Mouse (Mus musculus) embryonic facial prominence, embryonic 12.5 days (tissue): ENCODE data around the gene Sez6l. TPM values are rescaled to one million over a fixed set of nuclear protein-coding genes. Genes with fewer than 3 reads are reported as not detected.
"Not testable (repeated sequence)": the region's sequence is repeated elsewhere in the genome, so short reads cannot be mapped to it uniquely, and the experiment has no call there.

ENCODE experiments used
- ATAC-seq: fragments of 200-750 bp; cut with Nextera tagmentation; 2 replicates; pipeline ENCODE4 v1.8.0; 2017; ENCODE audit not compliant: insufficient number of reproducible peaks, insufficient read depth, low FRiP score, low TSS enrichment
- H3K27ac ChIP-seq: fragments of 300-500 bp; sonication (generic); 2 replicates; pipeline ENCODE4 v1.5.1; 2016; ENCODE audit warnings: mild to moderate bottlenecking
- H3K27me3 ChIP-seq: fragments of 300-500 bp; sonication (generic); 2 replicates; pipeline ENCODE4 v1.6.1; 2016; ENCODE audit warnings: mild to moderate bottlenecking, moderate library complexity
- H3K36me3 ChIP-seq: fragments of 300-500 bp; sonication (generic); 2 replicates; pipeline ENCODE4 v1.6.1; 2016; ENCODE audit warnings: mild to moderate bottlenecking
- H3K4me1 ChIP-seq: fragments of 300-500 bp; sonication (generic); 2 replicates; pipeline ENCODE4 v1.6.1; 2016
- H3K4me2 ChIP-seq: fragments of 300-500 bp; sonication (generic); replicated peaks from 2 replicates; pipeline ENCODE4 v1.6.1; 2016; ENCODE audit warnings: mild to moderate bottlenecking, moderate library complexity
- H3K4me3 ChIP-seq: fragments of 300-500 bp; sonication (generic); 2 replicates; pipeline ENCODE4 v1.5.1; 2016; ENCODE audit warnings: mild to moderate bottlenecking
- H3K9ac ChIP-seq: fragments of 300-500 bp; sonication (generic); 2 replicates; pipeline ENCODE4 v1.6.1; 2016; ENCODE audit warnings: mild to moderate bottlenecking, moderate library complexity
- H3K9me3 ChIP-seq: fragments of 300-500 bp; sonication (generic); 2 replicates; pipeline ENCODE4 v1.6.1; 2016; ENCODE audit warnings: mild to moderate bottlenecking, moderate library complexity
- WGBS: fragments of 180-500 bp; shearing (Covaris S2); methylation state at CpG from one replicate; pipeline ENCODE4 v1.1.7; 2016; 5-methylcytosine and 5-hydroxymethylcytosine counted together
- polyA plus RNA-seq: library from polyadenylated mRNA; unstranded; fragments of >200 nt; fragmentation: Nextera tagmentation; extraction: Ambion mirVana; gene quantifications from 2 replicates; pipeline ENCODE4 v1.2.1, GENCODE M21; 2016

The Sez6l gene
- polyA plus RNA-seq, 1 experiment from 2014 or later: 0.77 TPM

- Histone ChIP-seq H3K27me3 (0 out of 2 replicates have a peak, but pooled peaks cover 5% of the 10 kb centered on the region), H3K36me3 (no peaks in the 10 kb centered on the region), H3K4me2 (no peak within 1 kb of the TSS), H3K9me3 (no peaks in the 10 kb centered on the region), H3K27ac (no peak within 1 kb of the TSS), H3K9ac (no peak within 1 kb of the TSS), H3K4me3 (no peak within 1 kb of the TSS), H3K4me1 (no peaks in the 10 kb centered on the region)
- whole genome bisulfite sequencing: 73% methylated on average over 16 of the region's 18 CpGs
- ATAC-seq: no peak
Observed at GRCm38 (mm10) chr5:112448747-112449440, 128.1 kb downstream of the Sez6l start, which contains the start of gene Gm6588. Gene Gm6588, plus strand, starts transcription at chr5:112449426.

DNA sequence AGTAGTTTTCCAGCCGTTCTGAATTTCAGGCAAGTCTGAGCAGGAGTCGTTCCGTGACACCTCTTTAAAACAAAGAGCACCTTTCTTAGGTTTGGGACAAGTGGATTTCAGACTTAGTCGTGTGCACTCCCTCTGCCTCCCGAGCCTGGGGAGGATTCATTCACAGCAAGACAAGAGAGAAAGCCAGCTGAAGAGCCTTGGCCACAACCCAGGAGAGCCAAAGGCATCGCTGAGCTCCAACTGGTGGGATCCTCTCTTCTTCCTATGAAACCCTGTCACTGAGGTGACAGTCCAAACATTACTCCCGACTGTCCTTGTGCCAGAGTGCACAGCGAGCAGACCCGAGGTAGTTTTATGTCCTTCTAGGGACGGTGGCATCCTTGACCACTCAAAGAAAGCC, 138.4 kb downstream of the Sez6l start:
- Histone ChIP-seq H3K27ac (no peak overlapping the region), H3K27me3 (peaks cover 10% of the 10 kb centered on the region), H3K9me3 (no peaks in the 10 kb centered on the region), H3K36me3 (no peaks in the 10 kb centered on the region), H3K4me2 (no peak overlapping the region), H3K4me1 (no peaks in the 10 kb centered on the region), H3K9ac (no peak overlapping the region), H3K4me3 (no peak overlapping the region)
- ATAC-seq: no peak
- WGBS: 44% methylated on average over 10 of the region's 10 CpGs

- ATAC-seq: no peak
Observed at GRCm38 (mm10) chr5:112433004-112433403, 144.0 kb downstream of the Sez6l start.

DNA sequence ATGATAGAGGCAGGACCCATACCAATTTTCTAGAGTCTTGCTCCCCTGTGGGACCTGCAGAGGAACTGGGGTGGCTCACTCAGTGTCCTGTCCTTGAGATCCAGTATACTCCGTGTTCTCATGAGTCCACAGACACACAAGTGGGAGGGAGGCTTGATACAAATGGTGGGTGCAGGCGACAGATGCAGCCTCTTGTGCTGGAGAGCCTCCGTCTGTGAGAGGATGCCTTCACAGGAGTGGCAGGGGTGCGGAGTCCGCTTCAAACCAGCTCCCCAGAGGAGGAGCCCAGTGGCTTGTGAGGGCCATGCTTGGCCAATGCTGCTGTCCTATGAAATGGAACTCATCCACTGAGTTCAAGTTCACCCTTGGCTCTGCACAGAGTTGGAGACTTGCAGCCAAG, 145.0 kb downstream of the Sez6l start:
- no peak overlapping the region for H3K27ac ChIP-seq
- peaks cover 6% of the 10 kb centered on the region; the same call in 1 of the 2 replicates for H3K4me1 ChIP-seq
- H3K4me2 ChIP-seq: no peak overlapping the region
- ATAC-seq: no peak
- no peak overlapping the region for H3K9ac ChIP-seq
- no peaks in the 10 kb centered on the region for H3K9me3 ChIP-seq
- 58% methylated on average over 5 of the region's 5 CpGs for WGBS
- peaks cover 32% of the 10 kb centered on the region for H3K27me3 ChIP-seq
- H3K4me3 ChIP-seq: no peak overlapping the region
- no peaks in the 10 kb centered on the region for H3K36me3 ChIP-seq

More at GRCm38 (mm10) chr5:112433004-112433403, 144.0 kb downstream of the Sez6l start:
- H3K9ac ChIP-seq: no peak overlapping the region
- H3K36me3 ChIP-seq: no peaks in the 10 kb centered on the region
- no peak overlapping the region for H3K4me3 ChIP-seq
- no peak overlapping the region for H3K27ac ChIP-seq
- peaks cover 6% of the 10 kb centered on the region; the same call in 1 of the 2 replicates for H3K4me1 ChIP-seq
- peaks cover 38% of the 10 kb centered on the region for H3K27me3 ChIP-seq
- no peaks in the 10 kb centered on the region for H3K9me3 ChIP-seq
- 2% methylated on average over 8 of the region's 8 CpGs for WGBS
- H3K4me2 ChIP-seq: no peak overlapping the region

DNA sequence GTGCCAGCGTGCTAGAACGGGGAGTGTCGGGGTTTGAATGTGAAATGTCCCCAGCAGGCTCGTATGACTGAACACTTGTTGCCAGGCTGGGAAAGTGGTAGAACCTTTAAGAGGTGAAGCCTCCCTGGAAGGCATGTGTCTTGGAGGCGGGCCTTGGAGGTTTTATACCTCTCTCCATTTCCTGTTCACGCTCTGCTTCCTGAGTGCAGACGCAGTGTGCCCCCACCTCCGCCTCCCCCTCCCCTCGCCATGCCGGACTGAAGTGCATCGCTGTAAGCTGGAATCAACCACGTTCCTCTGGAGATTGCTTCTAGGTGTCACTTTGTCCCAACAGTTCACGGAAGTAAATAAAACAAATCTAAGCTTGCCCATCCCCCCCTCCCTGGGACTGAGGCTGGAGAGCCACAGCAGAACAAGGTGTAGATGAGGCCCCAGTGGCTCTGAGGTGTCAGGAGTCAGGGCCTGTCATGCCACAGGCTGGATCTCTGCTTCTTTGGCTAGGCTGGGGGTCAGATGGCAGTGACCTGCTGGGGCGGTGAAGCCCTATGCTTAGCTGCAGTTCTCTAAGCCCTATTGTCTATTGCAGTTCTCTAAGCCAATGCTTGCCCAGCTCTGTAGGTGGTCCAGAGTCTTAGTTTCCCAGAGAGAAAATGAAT, 145.7 kb downstream of the Sez6l start:
- H3K4me2 ChIP-seq: peak overlapping the region; percentile 23; the same call in 1 of the 2 replicates
- ATAC-seq: no peak
- H3K27ac ChIP-seq: no peak overlapping the region
- 21% methylated on average over 14 of the region's 14 CpGs for WGBS
- peaks cover 32% of the 10 kb centered on the region for H3K27me3 ChIP-seq
- peak overlapping the region; percentile 30; the same call in 1 of the 2 replicates for H3K9ac ChIP-seq
- no peaks in the 10 kb centered on the region for H3K36me3 ChIP-seq
- no peak overlapping the region for H3K4me3 ChIP-seq
- H3K4me1 ChIP-seq: peaks cover 6% of the 10 kb centered on the region; the same call in 1 of the 2 replicates
- H3K9me3 ChIP-seq: no peaks in the 10 kb centered on the region

DNA sequence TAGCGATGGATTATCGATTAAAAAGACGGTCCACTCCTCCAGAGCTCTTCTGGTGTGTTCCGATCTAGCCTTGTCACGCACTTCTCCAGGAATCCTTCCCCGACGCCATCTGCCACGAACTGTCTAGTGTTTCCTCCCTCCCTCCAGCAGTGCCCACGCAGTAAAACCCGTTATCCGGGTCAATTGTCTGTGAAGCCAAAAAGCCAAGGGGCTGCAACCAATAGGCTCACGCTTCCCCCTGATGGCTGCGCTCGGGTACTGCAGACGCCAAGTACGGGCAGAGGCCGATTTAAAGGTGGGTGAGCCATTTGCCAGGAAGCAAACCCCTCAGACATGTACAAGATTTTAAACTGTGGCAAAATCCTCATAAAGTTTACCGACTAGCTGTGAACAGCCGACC, 148.0 kb downstream of the Sez6l start:
- ATAC-seq: no peak
- Histone ChIP-seq H3K36me3 (no peaks in the 10 kb centered on the region), H3K4me2 (no peak overlapping the region), H3K4me1 (peaks cover 6% of the 10 kb centered on the region; the same call in 1 of the 2 replicates), H3K27me3 (peaks cover 36% of the 10 kb centered on the region), H3K27ac (no peak overlapping the region), H3K4me3 (no peak overlapping the region), H3K9me3 (no peaks in the 10 kb centered on the region), H3K9ac (no peak overlapping the region)
- 15% methylated on average over 19 of the region's 19 CpGs for WGBS

DNA sequence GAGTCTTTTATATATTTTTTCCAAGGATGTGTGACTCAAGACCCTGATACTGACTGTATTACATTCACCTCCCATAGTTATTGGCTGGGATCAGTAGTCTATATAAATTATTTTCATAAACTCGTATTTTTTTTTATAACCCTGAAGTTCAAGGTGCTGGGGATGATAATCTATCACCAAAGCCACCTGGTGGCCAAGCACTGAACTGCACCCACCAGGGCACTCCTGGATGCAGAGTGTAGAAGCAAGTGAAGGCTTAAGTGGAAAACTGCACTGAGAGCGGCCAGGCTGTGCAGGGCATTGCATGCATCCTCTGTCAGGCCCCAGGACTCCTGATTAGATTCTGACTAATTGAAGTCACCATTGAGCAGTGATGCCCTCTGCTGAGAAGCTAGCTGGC, 149.7 kb downstream of the Sez6l start:
- Histone ChIP-seq H3K27ac (no peak overlapping the region), H3K4me2 (no peak overlapping the region), H3K9ac (no peak overlapping the region), H3K27me3 (peaks cover 40% of the 10 kb centered on the region), H3K4me3 (no peak overlapping the region), H3K36me3 (no peaks in the 10 kb centered on the region), H3K4me1 (peaks cover 6% of the 10 kb centered on the region; the same call in 1 of the 2 replicates), H3K9me3 (no peaks in the 10 kb centered on the region)
- 37% methylated on average over 2 of the region's 2 CpGs for WGBS
- ATAC-seq: no peak

DNA sequence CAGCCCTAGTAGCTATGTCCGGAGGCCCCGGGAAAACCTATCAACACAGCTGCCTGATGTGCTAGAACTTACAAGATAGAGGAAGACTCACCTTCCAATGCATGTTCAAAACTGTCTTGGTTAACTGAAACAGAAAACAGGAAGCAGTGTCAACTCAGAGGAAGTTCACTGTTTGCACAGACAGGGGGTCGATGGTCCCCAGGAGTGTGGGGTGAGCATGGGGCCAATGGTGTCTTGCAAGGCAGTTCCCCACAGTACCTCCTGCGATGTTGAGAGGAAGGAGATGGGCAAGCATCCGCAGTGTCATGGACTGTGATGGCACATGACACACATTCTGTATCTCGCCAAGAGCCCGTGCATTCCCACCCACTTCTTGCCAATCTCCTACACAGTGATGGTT, 150.3 kb downstream of the Sez6l start:
- H3K27me3 ChIP-seq: peaks cover 34% of the 10 kb centered on the region
- H3K9me3 ChIP-seq: no peaks in the 10 kb centered on the region
- no peak overlapping the region for H3K4me2 ChIP-seq
- no peaks in the 10 kb centered on the region for H3K36me3 ChIP-seq
- WGBS: 86% methylated on average over 7 of the region's 7 CpGs
- no peak overlapping the region for H3K27ac ChIP-seq
- H3K9ac ChIP-seq: no peak overlapping the region
- H3K4me1 ChIP-seq: peaks cover 6% of the 10 kb centered on the region; the same call in 1 of the 2 replicates
- no peak for ATAC-seq
- H3K4me3 ChIP-seq: no peak overlapping the region

- H3K9me3 ChIP-seq: no peaks in the 10 kb centered on the region
- 33% methylated on average over 12 of the region's 12 CpGs for WGBS
- no peak overlapping the region for H3K27ac ChIP-seq
- H3K27me3 ChIP-seq: peaks cover 15% of the 10 kb centered on the region; the same call in 1 of the 2 replicates
- no peak overlapping the region for H3K9ac ChIP-seq
- H3K36me3 ChIP-seq: no peaks in the 10 kb centered on the region
- H3K4me1 ChIP-seq: peaks cover 4% of the 10 kb centered on the region; the same call in 1 of the 2 replicates
- no peak overlapping the region for H3K4me3 ChIP-seq
- ATAC-seq: no peak
- H3K4me2 ChIP-seq: peak overlapping the region; percentile 30
Observed at GRCm38 (mm10) chr5:112419535-112419934, 157.4 kb downstream of the Sez6l start.

- Histone ChIP-seq H3K9ac (no peak overlapping the region), H3K27ac (no peak overlapping the region), H3K27me3 (peaks cover 6% of the 10 kb centered on the region; the same call in 1 of the 2 replicates), H3K4me3 (no peak overlapping the region), H3K4me1 (peaks cover 4% of the 10 kb centered on the region; the same call in 1 of the 2 replicates), H3K4me2 (no peak overlapping the region), H3K36me3 (no peaks in the 10 kb centered on the region), H3K9me3 (no peaks in the 10 kb centered on the region)
- ATAC-seq: no peak
- WGBS: 58% methylated on average over 4 of the region's 4 CpGs
Observed at GRCm38 (mm10) chr5:112418023-112418422, 159.0 kb downstream of the Sez6l start.

GRCm38 (mm10) chr5:112416673-112417072, 160.3 kb downstream of the Sez6l start:
- no peak overlapping the region for H3K27ac ChIP-seq
- peaks cover 11% of the 10 kb centered on the region for H3K4me1 ChIP-seq
- no peaks in the 10 kb centered on the region for H3K36me3 ChIP-seq
- ATAC-seq: no peak
- no peak overlapping the region for H3K9ac ChIP-seq
- no peak overlapping the region for H3K4me2 ChIP-seq
- H3K27me3 ChIP-seq: peaks cover 6% of the 10 kb centered on the region; the same call in 1 of the 2 replicates
- no peaks in the 10 kb centered on the region for H3K9me3 ChIP-seq
- WGBS: 51% methylated on average over 5 of the region's 5 CpGs
- no peak overlapping the region for H3K4me3 ChIP-seq

DNA sequence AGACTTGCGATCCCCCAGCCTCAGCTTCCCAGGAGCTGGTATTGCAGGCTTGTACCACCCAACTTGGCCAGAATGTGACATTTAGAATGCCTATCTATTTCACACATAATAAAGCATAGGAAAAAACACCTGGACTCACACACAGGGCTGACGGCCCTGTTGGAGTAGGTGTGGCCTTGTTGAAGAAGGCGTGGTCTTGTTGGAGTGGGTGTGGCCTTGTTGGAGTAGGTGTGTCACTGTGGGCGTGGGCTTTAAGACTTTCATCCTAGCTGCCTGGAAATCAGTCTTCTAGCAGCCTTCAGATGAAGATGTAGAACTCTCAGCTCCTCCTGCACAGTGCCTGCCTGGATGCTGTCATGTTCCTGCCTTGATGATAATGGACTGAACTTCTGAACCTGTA, 164.2 kb downstream of the Sez6l start:
- H3K36me3 ChIP-seq, H3K9me3 ChIP-seq, ATAC-seq, H3K27me3 ChIP-seq, H3K4me2 ChIP-seq, H3K4me3 ChIP-seq, H3K27ac ChIP-seq, H3K9ac ChIP-seq: not testable (repeated sequence)
- H3K4me1 ChIP-seq: peaks cover 22% of the 10 kb centered on the region
- WGBS: 76% methylated on average over 4 of the region's 4 CpGs
